11 mouse cellular contexts compared by ENCODE assay signal in the genomic region with DNA sequence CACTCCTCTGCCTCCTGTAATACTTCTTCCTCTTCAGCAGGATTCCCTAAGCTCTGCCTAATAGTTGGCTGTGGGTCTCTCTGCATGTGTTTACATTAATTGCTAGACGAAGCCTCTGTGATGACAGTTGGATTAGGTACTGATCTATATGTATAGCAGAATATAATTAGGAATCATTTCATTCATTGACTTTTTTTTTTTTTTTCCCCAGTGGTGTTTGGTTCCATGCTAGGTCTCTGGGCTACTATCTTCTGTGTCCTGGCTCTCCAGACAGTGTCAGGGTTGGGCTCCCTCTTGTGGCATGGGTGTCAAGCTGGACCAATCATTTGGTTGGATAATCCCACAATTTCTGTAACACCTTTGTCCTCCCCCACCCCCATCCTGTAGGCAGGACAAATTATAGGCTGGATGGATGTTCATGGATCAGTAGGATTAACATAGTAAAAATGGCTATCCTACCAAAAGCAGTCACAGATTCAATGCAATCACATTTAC.
DNase-seq lines count a peak whose midpoint lies in the region; ATAC-seq and TF ChIP-seq lines count a peak whose summit lies in the region.
"Had no signal": no experiment of that assay in that cellular context is flagged by ENCODE, and none has a peak within 500 bp of the region (broad histone marks: within the 10 kb centered on the region; RNA-seq: fewer than 3 reads in every experiment).

No protein-coding gene starts in this region.

- H3K4me1 ChIP-seq in heart, postnatal 0 days (ENCODE audit: control insufficient read depth, insufficient read depth): peaks cover 3% of the 10 kb centered on the region; the same call in 1 of the 2 replicates
- 0 out of 2 replicates have a peak, but pooled peaks cover 2% of the 10 kb centered on the region for H3K4me1 ChIP-seq in heart, embryonic 12.5 days (replicated peaks)
- no peaks in the 10 kb centered on the region for H3K4me1 ChIP-seq in midbrain, postnatal 0 days (ENCODE audit: insufficient read depth, low read length)
- no peaks in the 10 kb centered on the region for H3K4me1 ChIP-seq in midbrain, embryonic 16.5 days (ENCODE audit: control insufficient read depth, insufficient read depth, low read length)
- H3K4me1 ChIP-seq: hindbrain, embryonic 13.5 days had no signal

- no peak for TF ChIP-seq EP300 in heart, postnatal 0 days (IDR thresholded peaks at IDR 0.05; ENCODE audit: low read depth)

- peak; percentile 47 for TF ChIP-seq CTCF in heart, postnatal 0 days (IDR thresholded peaks at IDR 0.05; ENCODE audit: low read depth)
- peak; percentile 17; the same call in 1 of the 2 replicates for TF ChIP-seq CTCF in midbrain, postnatal 0 days (IDR thresholded peaks at IDR 0.05)

- no peaks in the 10 kb centered on the region for H3K27me3 ChIP-seq in heart, postnatal 0 days (ENCODE audit: control insufficient read depth, insufficient read depth, low read length)
- H3K27me3 ChIP-seq in heart, embryonic 12.5 days (replicated peaks): no peaks in the 10 kb centered on the region
- H3K27me3 ChIP-seq in midbrain, postnatal 0 days (ENCODE audit: insufficient read depth, low read length): no peaks in the 10 kb centered on the region
- no peaks in the 10 kb centered on the region for H3K27me3 ChIP-seq in midbrain, embryonic 16.5 days (ENCODE audit: control insufficient read depth, insufficient read depth, low read depth, low read length)
- H3K27me3 ChIP-seq: hindbrain, embryonic 13.5 days had no signal

- no peak for ATAC-seq in heart, postnatal 0 days (ENCODE audit: insufficient read depth, low read depth)
- no peak for ATAC-seq in heart, embryonic 12.5 days (ENCODE audit: insufficient number of reproducible peaks, low FRiP score)
- ATAC-seq in midbrain, postnatal 0 days (ENCODE audit: low FRiP score): no peak
- ATAC-seq in midbrain, embryonic 16.5 days: no peak
- ATAC-seq in granulocyte monocyte progenitor cell, adult 5-6 weeks (replicated peaks; ENCODE audit: poor library complexity, severe bottlenecking): no peak

- H3K27ac ChIP-seq in heart, postnatal 0 days (ENCODE audit: low read depth): no peak overlapping the region
- H3K27ac ChIP-seq in heart, embryonic 12.5 days (ENCODE audit: poor library complexity, severe bottlenecking): no peak overlapping the region
- H3K27ac ChIP-seq in midbrain, postnatal 0 days (ENCODE audit: low read depth, low read length): no peak overlapping the region
- no peak overlapping the region for H3K27ac ChIP-seq in midbrain, embryonic 16.5 days (ENCODE audit: low read length)
- H3K27ac ChIP-seq: hindbrain, embryonic 13.5 days had no signal

- 71% methylated on average over 1 of the region's 1 CpGs for WGBS in heart, postnatal 0 days
- WGBS in heart, embryonic 12.5 days: 47% methylated on average over 1 of the region's 1 CpGs
- WGBS in midbrain, postnatal 0 days: 73% methylated on average over 1 of the region's 1 CpGs
- WGBS in midbrain, embryonic 16.5 days: 73% methylated on average over 1 of the region's 1 CpGs

- H3K36me3 ChIP-seq in heart, postnatal 0 days (replicated peaks; ENCODE audit: control insufficient read depth, insufficient read depth, low read length): no peaks in the 10 kb centered on the region
- peaks cover 4% of the 10 kb centered on the region; the same call in 1 of the 2 replicates for H3K36me3 ChIP-seq in heart, embryonic 12.5 days
- H3K36me3 ChIP-seq in midbrain, postnatal 0 days (ENCODE audit: insufficient read depth, low read length): no peaks in the 10 kb centered on the region
- no peaks in the 10 kb centered on the region for H3K36me3 ChIP-seq in midbrain, embryonic 16.5 days (ENCODE audit: control insufficient read depth, insufficient read depth, low read length)
- H3K36me3 ChIP-seq: hindbrain, embryonic 13.5 days had no signal

- H3K4me2 ChIP-seq in heart, postnatal 0 days (ENCODE audit: low read depth, low read length): no peak overlapping the region
- no peak overlapping the region for H3K4me2 ChIP-seq in heart, embryonic 12.5 days
- H3K4me2 ChIP-seq in midbrain, postnatal 0 days (ENCODE audit: low read depth, low read length, poor library complexity, severe bottlenecking): no peak overlapping the region
- no peak overlapping the region for H3K4me2 ChIP-seq in midbrain, embryonic 16.5 days (ENCODE audit: low read length)
- H3K4me2 ChIP-seq: hindbrain, embryonic 13.5 days had no signal

- H3K9ac ChIP-seq in heart, postnatal 0 days (replicated peaks; ENCODE audit: low read depth, low read length): no peak overlapping the region
- H3K9ac ChIP-seq in heart, embryonic 12.5 days: no peak overlapping the region
- H3K9ac ChIP-seq in midbrain, postnatal 0 days (replicated peaks; ENCODE audit: low read length, poor library complexity, severe bottlenecking): no peak overlapping the region
- no peak overlapping the region for H3K9ac ChIP-seq in midbrain, embryonic 16.5 days (ENCODE audit: low read depth, low read length)
- H3K9ac ChIP-seq: hindbrain, embryonic 13.5 days had no signal

- no peaks in the 10 kb centered on the region for H3K9me3 ChIP-seq in heart, postnatal 0 days (replicated peaks; ENCODE audit: control insufficient read depth, low read length)
- H3K9me3 ChIP-seq in heart, embryonic 12.5 days (replicated peaks): no peaks in the 10 kb centered on the region
- H3K9me3 ChIP-seq in midbrain, postnatal 0 days (ENCODE audit: low read length): no peaks in the 10 kb centered on the region
- no peaks in the 10 kb centered on the region for H3K9me3 ChIP-seq in midbrain, embryonic 16.5 days (replicated peaks; ENCODE audit: control insufficient read depth, low read length, poor library complexity, severe bottlenecking)
- H3K9me3 ChIP-seq: hindbrain, embryonic 13.5 days had no signal

- no peak overlapping the region for H3K4me3 ChIP-seq in heart, postnatal 0 days (ENCODE audit: low read depth, low read length)
- no peak overlapping the region for H3K4me3 ChIP-seq in heart, embryonic 12.5 days
- no peak overlapping the region for H3K4me3 ChIP-seq in midbrain, postnatal 0 days (ENCODE audit: low read depth, low read length)
- H3K4me3 ChIP-seq in midbrain, embryonic 16.5 days (ENCODE audit: low read depth, low read length): no peak overlapping the region
- H3K4me3 ChIP-seq: hindbrain, embryonic 13.5 days had no signal

- DNase-seq in heart, postnatal 0 days (ENCODE audit: low spot score): no peak
- no peak for DNase-seq in midbrain, postnatal 0 days (ENCODE audit: low spot score)
- peak; percentile 55 to 59 for DNase-seq in kidney, postnatal 25 days
- DNase-seq in frontal cortex, postnatal 25 days (ENCODE audit: low spot score in 2 of 2): no peak
- DNase-seq: gastrocnemius, postnatal 25 days; right cerebral cortex, postnatal 25 days; thymus, adult 2 months had no signal

Comparison
In these comparisons a context has a peak if more than half of its experiments do, and no peak if none do; other contexts are left out.
1. DNase-seq: peak in kidney, postnatal 25 days (2 of 2); none in heart, postnatal 0 days (single experiment), midbrain, postnatal 0 days (single experiment) and frontal cortex, postnatal 25 days (0 of 2).